Mouse (Mus musculus) cerebellum, adult 9-10 months (tissue): Measurements from ENCODE around the gene Klhl25.
"Not testable (repeated sequence)": the region's sequence is repeated elsewhere in the genome, so short reads cannot be mapped to it uniquely, and the experiment has no call there.

Source experiments
- DNase-seq: peaks from one replicate; pipeline ENCODE4 v3.0.0; 2022

Gene Klhl25

GRCm38 (mm10) chr7:75848115-75848775 lies at the start of gene Klhl25:
Klhl25 (plus strand) TSS chr7:75848310.
- peak; percentile 97 for DNase-seq

- no peak for DNase-seq
These were observed 47.6 kb upstream of the Klhl25 start for GRCm38 (mm10) chr7:75800530-75800929.

GRCm38 (mm10) chr7:75801022-75801421 lies 47.1 kb upstream of the Klhl25 start:
- no peak for DNase-seq

DNA sequence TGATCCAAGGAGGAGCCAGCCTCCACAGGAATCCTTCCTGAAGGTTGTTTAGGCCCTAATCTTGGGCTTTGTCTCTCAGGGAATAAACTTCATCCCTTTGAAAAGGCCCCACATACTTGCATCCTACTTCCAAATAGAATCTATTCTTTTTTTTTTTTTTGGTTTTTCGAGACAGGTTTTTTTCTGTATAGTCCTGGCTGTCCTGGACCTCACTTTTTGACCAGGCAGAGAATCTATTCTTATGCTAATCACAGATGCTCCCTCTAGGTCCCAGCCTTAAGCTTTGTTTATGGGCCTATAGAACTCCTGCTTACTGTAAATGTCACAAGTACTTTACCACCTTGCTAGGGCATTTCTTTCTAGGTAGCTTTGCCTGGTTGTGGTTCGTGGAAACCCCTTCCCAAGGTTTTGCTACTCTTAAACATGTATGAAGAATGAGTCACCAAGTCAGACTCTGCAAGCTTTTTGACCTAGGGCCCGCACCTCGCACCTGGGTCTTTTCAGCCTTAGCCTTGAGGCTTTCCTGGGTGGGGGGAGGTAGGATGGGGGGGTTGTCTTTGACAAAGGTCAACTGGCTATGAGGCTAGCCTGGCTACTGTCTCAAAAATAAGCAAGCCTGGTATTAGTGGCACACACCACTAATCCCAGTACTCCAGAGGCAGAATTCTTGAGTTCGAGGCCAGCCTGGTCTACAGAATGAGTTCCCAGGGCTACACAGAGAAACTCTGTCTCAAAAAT lies 46.3 kb upstream of the Klhl25 start:
- DNase-seq: no peak

- no peak for DNase-seq
These were observed 45.2 kb upstream of the Klhl25 start for GRCm38 (mm10) chr7:75802887-75803286.

GRCm38 (mm10) chr7:75806161-75806560 lies 41.9 kb upstream of the Klhl25 start:
- no peak for DNase-seq

- no peak for DNase-seq
These were observed 41.4 kb upstream of the Klhl25 start for GRCm38 (mm10) chr7:75806711-75807110.

GRCm38 (mm10) chr7:75807460-75808304 lies 40.4 kb upstream of the Klhl25 start:
- DNase-seq: no peak

DNA sequence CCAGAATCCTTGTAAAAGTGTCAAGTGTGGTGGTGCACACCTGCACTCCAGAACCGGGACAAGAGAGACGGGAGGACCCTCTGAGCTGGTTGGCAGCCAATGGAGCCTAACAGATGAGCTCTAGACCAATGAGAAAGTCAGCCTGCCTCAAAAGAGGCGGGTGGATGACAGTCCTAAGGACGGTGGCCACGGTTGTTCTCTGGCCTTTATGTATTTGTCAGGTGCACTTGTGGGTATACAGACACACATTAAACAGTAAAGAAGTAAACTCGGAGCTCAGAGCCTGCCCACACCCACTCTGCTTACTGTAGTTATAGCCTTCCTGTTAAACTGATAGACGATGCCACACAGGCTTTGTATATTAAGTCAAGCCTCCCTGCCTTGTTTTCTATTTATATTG lies 27.4 kb upstream of the Klhl25 start:
- no peak for DNase-seq

DNA sequence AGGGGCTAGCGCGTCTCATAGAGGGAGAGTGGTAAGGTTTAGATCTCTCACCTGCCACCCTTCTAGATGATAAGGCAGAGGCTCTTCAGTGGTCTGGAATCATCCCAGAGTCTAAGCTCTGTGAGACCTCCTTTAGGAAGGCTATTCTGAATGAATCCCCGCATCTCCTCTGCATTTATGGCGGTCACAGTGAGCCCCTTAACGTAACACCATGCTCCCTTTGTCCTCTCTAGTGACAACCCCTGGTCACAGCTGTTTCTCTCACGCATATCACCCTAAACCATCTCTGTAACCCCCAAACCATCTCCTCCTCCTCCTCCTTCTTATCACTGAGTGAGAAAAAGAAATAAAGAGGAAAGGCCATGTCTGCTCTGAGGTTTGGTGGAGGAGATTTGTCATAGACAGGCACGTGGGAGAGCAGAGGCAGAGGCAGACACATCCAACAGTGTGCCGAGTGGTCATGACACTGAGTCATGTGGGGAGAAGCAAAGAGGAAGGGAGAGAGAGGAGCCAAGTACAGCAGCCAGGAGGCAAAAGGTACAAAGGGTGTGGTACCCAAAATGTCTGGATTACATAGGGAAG lies 25.9 kb upstream of the Klhl25 start:
- DNase-seq: no peak

GRCm38 (mm10) chr7:75823071-75823470 lies 25.0 kb upstream of the Klhl25 start:
- no peak for DNase-seq

DNA sequence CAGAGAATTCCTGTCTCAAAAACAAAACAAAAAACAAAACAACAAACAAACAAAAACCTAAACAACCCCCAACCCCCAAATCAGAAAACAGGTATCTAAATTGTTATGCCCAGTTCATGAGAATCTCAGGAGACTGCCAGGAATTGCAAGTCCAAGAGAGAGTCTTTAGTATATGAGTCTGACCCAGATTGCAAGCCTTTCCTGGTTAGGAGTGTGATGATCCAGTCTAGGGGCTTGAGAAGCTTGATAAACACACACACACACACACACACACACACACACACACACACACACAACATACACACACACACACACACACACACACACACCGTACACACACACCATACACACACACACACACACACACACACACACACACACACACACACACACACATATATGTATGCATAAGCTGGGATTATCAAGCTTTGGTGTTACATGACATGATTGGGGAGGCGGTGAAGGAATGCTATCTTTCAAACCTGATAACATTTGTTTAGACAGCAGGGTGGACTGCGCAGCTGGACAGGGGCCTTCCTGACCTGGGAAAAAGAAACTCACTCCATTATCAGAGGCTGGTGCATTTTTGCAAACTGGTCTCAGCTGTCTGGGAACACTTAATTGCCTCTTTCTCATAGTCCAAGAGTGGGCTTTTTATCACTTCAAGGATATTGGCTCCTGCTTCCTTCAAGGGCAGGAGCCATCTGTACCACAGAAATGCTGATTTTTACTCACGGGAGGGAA lies 21.6 kb upstream of the Klhl25 start:
- DNase-seq: no peak

DNA sequence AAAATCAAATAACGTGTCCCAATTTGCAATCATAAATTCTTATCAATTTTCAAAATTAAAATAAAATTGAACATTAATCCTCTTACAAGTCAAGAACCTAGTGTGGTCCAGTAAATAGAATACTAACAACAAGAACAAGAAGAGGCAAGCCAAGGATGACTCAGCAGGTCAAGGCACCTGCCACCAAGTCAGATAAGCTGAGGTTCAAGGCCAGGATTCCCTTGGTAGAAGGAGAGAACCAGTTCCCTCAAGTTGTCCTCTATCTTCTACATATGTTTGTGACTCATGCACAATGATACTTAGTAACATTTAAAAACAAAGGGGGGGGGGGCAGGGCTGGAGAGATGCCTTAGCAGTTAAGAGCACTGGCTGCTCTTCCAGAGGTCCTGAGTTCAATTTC lies 20.8 kb upstream of the Klhl25 start:
- no peak for DNase-seq

DNA sequence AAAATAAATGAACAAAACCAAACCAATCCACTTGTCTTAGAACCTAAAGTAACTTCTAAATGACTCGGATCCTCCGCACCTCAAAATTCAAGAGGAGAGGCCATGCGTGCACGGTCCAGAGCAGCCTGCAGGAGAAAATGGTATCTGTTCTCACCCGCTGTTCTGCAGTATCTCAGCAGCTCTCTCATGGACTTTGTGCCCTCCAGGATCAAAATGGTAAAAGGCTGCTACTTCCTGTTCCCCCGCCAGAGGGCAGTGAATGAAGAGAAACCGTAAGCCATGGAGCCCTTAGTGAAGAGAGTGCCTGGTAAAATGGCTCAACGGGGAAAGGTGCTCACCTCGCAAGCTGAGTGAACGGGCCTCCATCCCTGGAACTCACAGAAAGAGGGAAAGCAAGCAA lies 20.3 kb upstream of the Klhl25 start:
- peak; percentile 76 for DNase-seq

GRCm38 (mm10) chr7:75828536-75828935 lies 19.6 kb upstream of the Klhl25 start:
- no peak for DNase-seq

GRCm38 (mm10) chr7:75830251-75831060 lies 17.7 kb upstream of the Klhl25 start:
- no peak for DNase-seq

GRCm38 (mm10) chr7:75833960-75834359 lies 14.2 kb upstream of the Klhl25 start:
- DNase-seq: not testable (repeated sequence)

DNA sequence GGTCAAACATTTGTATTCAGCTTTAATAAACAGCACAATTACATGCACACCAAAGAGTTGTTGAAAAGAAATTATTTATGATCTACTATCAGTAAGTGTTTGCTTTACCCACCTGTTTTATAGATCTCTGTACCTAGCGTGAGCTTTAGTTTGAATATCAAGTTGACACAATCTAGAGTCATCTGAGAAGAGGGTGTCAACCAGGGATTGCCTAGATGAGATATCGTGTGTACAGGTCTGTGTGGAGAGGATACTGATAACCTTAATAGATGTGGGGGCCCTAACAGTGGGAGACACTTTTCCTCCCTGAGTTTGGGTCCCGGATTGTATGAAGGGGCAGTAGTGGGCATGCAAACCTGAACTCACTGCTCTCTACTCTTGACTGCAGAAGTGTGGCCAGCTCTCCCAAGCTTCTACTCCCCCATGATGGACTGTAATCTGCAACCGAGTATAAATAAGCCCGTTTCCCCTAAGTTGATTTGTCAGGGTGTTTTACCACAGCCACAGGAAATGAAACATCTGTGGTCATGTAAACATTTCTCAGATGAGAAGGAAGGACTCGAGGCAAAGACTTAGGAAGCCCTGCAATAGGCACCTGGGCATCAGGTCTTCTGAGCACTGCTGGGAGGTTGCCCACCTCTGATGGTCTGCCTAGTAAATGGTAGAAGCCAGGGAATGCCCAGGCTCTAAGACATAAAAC lies 13.0 kb upstream of the Klhl25 start:
- not testable (repeated sequence) for DNase-seq

- DNase-seq: no peak
These were observed 8.0 kb upstream of the Klhl25 start for GRCm38 (mm10) chr7:75840071-75840470.

GRCm38 (mm10) chr7:75842306-75842705 lies 5.8 kb upstream of the Klhl25 start:
- DNase-seq: no peak

DNA sequence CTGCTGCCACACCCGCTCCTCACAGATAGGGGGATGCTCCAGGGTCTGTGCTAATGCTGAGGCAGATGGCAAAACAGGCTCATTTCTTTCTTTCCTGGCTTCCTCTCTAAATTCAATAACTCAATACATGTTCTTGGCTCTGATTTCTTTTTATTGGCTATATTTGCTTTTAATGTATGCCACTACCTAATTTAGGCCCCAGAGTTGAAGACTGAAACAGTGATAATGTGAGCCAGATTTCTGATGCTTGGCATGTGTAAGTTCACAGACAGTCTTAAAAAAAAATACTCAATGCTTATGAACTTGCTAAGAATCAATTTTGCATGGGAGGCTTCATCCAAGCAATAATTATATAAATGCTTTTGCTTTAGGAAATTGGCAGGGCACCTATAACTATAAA lies 2.2 kb upstream of the Klhl25 start:
- no peak for DNase-seq
